Mouse (Mus musculus) MEL (cell line): Measurements from ENCODE around the gene Kcnc3. TPM values are rescaled to one million over a fixed set of nuclear protein-coding genes. Genes with fewer than 3 reads are reported as not detected.

Source experiments
- DNase-seq: peaks from one replicate; pipeline ENCODE4 v3.0.0; 2011; ENCODE audit warnings: low read depth, low spot score
- H3K27ac ChIP-seq: 2 replicates; pipeline ENCODE4 v1.5.1; 2012; ENCODE audit warnings: low read depth, mild to moderate bottlenecking, control low read depth, low read length, moderate library complexity; ENCODE audit not compliant: control insufficient read depth
- H3K27me3 ChIP-seq, 2 experiments: fragments of 150-350 bp in 1 of 2; sonication (generic) in 1 of 2; 2 replicates each; pipeline ENCODE4 v1.6.1; 2012; ENCODE audit warnings: low read length in 2 of 2, mild to moderate bottlenecking in 2 of 2, improper control_type of control experiment in 1 of 2, moderate library complexity in 1 of 2; ENCODE audit not compliant: insufficient read depth in 2 of 2, control insufficient read depth in 1 of 2
- H3K36me3 ChIP-seq, 2 experiments: 2 replicates each; pipeline ENCODE4 v1.6.1; 2012 to 2014; ENCODE audit warnings: low read length in 2 of 2, improper control_type of control experiment in 1 of 2, inconsistent platforms in 1 of 2, mild to moderate bottlenecking in 1 of 2; ENCODE audit not compliant: insufficient read depth in 2 of 2, control insufficient read depth in 1 of 2
- H3K4me1 ChIP-seq, 2 experiments: fragments of 150-350 bp in 1 of 2; sonication (generic) in 1 of 2; 2 replicates each; pipeline ENCODE4 v1.6.1; 2012; ENCODE audit warnings: low read length in 2 of 2, improper control_type of control experiment in 1 of 2, mild to moderate bottlenecking in 1 of 2; ENCODE audit not compliant: insufficient read depth in 2 of 2, control insufficient read depth in 1 of 2
- H3K4me3 ChIP-seq, 2 experiments: fragments of 150-350 bp in 1 of 2; sonication (generic) in 1 of 2; 2 replicates each; pipeline ENCODE4 v1.5.1; 2012; ENCODE audit warnings: low read depth in 2 of 2, low read length in 2 of 2, mild to moderate bottlenecking in 2 of 2, moderate library complexity in 2 of 2, control low read depth in 1 of 2, improper control_type of control experiment in 1 of 2; ENCODE audit not compliant: control insufficient read depth in 1 of 2, insufficient read depth in 1 of 2
- H3K79me2 ChIP-seq: 2 replicates; pipeline ENCODE4 v1.6.1; 2012; ENCODE audit warnings: mild to moderate bottlenecking, low read length, moderate library complexity; ENCODE audit not compliant: control insufficient read depth, poor library complexity, insufficient read depth
- H3K9ac ChIP-seq: 2 replicates; pipeline ENCODE4 v1.6.1; 2012; ENCODE audit warnings: low read depth, mild to moderate bottlenecking, control low read depth, low read length, moderate library complexity; ENCODE audit not compliant: control insufficient read depth, poor library complexity, severe bottlenecking
- H3K9me3 ChIP-seq: fragments of 150-350 bp; sonication (generic); replicated peaks from 2 replicates; pipeline ENCODE4 v1.6.1; 2012; ENCODE audit warnings: mild to moderate bottlenecking, low read length, improper control_type of control experiment, moderate library complexity; ENCODE audit not compliant: insufficient read depth
- BHLHE40 ChIP-seq: IDR thresholded peaks from 2 replicates; pipeline ENCODE4 v1.6.1; 2012; ENCODE audit warnings: low read depth, mild to moderate bottlenecking, inconsistent platforms, low read length, improper control_type of control experiment, borderline replicate concordance
- CHD2 ChIP-seq: IDR thresholded peaks from 2 replicates; pipeline ENCODE4 v1.6.1; 2011; ENCODE audit warnings: low read length, improper control_type of control experiment
- CTCF ChIP-seq, 3 experiments: IDR thresholded peaks in 2 of 3; conservative IDR thresholded peaks in 1 of 3; 2 replicates each; pipeline ENCODE4 v1.5.1; 2011 to 2012; ENCODE audit warnings: low read length in 3 of 3, low read depth in 2 of 3, mild to moderate bottlenecking in 2 of 3, improper control_type of control experiment in 1 of 3, inconsistent platforms in 1 of 3, mixed read lengths in 1 of 3, moderate library complexity in 1 of 3; ENCODE audit not compliant: control insufficient read depth in 1 of 3, insufficient read depth in 1 of 3, poor library complexity in 1 of 3, severe bottlenecking in 1 of 3
- ELF1 ChIP-seq: IDR thresholded peaks from 2 replicates; pipeline ENCODE4 v1.6.1; 2014; ENCODE audit warnings: low read depth, mild to moderate bottlenecking, inconsistent platforms, low read length, improper control_type of control experiment, moderate library complexity
- ETS1 ChIP-seq: IDR thresholded peaks from 2 replicates; pipeline ENCODE4 v1.6.1; 2012; ENCODE audit warnings: low read depth, mild to moderate bottlenecking, inconsistent platforms, low read length, improper control_type of control experiment, moderate library complexity
- GATA1 ChIP-seq: IDR thresholded peaks from 2 replicates; pipeline ENCODE4 v1.6.1; 2011; ENCODE audit warnings: low read depth, low read length, improper control_type of control experiment
- HCFC1 ChIP-seq: IDR thresholded peaks from 2 replicates; pipeline ENCODE4 v1.6.1; 2012; ENCODE audit warnings: low read depth, mild to moderate bottlenecking, inconsistent platforms, low read length, improper control_type of control experiment, moderate library complexity
- JUND ChIP-seq: IDR thresholded peaks from 2 replicates; pipeline ENCODE4 v1.6.1; 2011; ENCODE audit warnings: low read depth, mild to moderate bottlenecking, improper control_type of control experiment, low read length
- MAZ ChIP-seq: IDR thresholded peaks from 2 replicates; pipeline ENCODE4 v1.6.1; 2012; ENCODE audit warnings: low read depth, mild to moderate bottlenecking, inconsistent platforms, low read length, improper control_type of control experiment
- MEF2A ChIP-seq: IDR thresholded peaks from 2 replicates; pipeline ENCODE4 v1.6.1; 2014; ENCODE audit warnings: low read depth, mild to moderate bottlenecking, inconsistent platforms, low read length, improper control_type of control experiment; ENCODE audit not compliant: poor library complexity, insufficient replicate concordance, severe bottlenecking; ENCODE audit errors: extremely low read depth
- MXI1 ChIP-seq: IDR thresholded peaks from 2 replicates; pipeline ENCODE4 v1.6.1; 2011; ENCODE audit warnings: mild to moderate bottlenecking, low read depth, low read length, improper control_type of control experiment
- MYB ChIP-seq: IDR thresholded peaks from 2 replicates; pipeline ENCODE4 v1.6.1; 2011; ENCODE audit warnings: mild to moderate bottlenecking, low read depth, low read length, improper control_type of control experiment
- MYC ChIP-seq: IDR thresholded peaks from 2 replicates; pipeline ENCODE4 v1.6.1; 2011; ENCODE audit warnings: low read depth, mild to moderate bottlenecking, low read length, improper control_type of control experiment, moderate library complexity
- NELFE ChIP-seq: IDR thresholded peaks from 2 replicates; pipeline ENCODE4 v1.6.1; 2011; ENCODE audit warnings: low read depth, low read length, improper control_type of control experiment
- NRF1 ChIP-seq: IDR thresholded peaks from 2 replicates; pipeline ENCODE4 v1.6.1; 2014; ENCODE audit warnings: low read depth, mild to moderate bottlenecking, inconsistent platforms, low read length, improper control_type of control experiment, moderate library complexity; ENCODE audit not compliant: poor library complexity, insufficient read depth, severe bottlenecking
- POLR2A ChIP-seq, 2 experiments: IDR thresholded peaks; 2 replicates each; pipeline ENCODE4 v1.6.1; 2011 to 2012; ENCODE audit warnings: low read length in 2 of 2, mild to moderate bottlenecking in 2 of 2, control low read depth in 1 of 2, improper control_type of control experiment in 1 of 2, low read depth in 1 of 2, moderate library complexity in 1 of 2; ENCODE audit not compliant: control insufficient read depth in 1 of 2, insufficient read depth in 1 of 2, poor library complexity in 1 of 2
- POLR2AphosphoS2 ChIP-seq: IDR thresholded peaks from 2 replicates; pipeline ENCODE4 v1.6.1; 2011; ENCODE audit warnings: low read length, improper control_type of control experiment
- POLR2AphosphoS5 ChIP-seq: IDR thresholded peaks from 2 replicates; pipeline ENCODE4 v1.6.1; 2012; ENCODE audit warnings: low read depth, borderline replicate concordance, mild to moderate bottlenecking, inconsistent platforms, low read length, moderate library complexity, mixed read lengths
- RAD21 ChIP-seq: IDR thresholded peaks from 2 replicates; pipeline ENCODE4 v1.6.1; 2011; ENCODE audit warnings: mild to moderate bottlenecking, low read depth, low read length, improper control_type of control experiment
- RCOR1 ChIP-seq: IDR thresholded peaks from 2 replicates; pipeline ENCODE4 v1.6.1; 2012; ENCODE audit warnings: low read depth, mild to moderate bottlenecking, inconsistent platforms, low read length, improper control_type of control experiment
- SMC3 ChIP-seq: IDR thresholded peaks from 2 replicates; pipeline ENCODE4 v1.6.1; 2011; ENCODE audit warnings: low read depth, low read length, improper control_type of control experiment
- TAL1 ChIP-seq: IDR thresholded peaks from 2 replicates; pipeline ENCODE4 v1.6.1; 2012; ENCODE audit warnings: mild to moderate bottlenecking, inconsistent platforms, low read length, moderate library complexity, mixed read lengths
- TBP ChIP-seq: IDR thresholded peaks from 2 replicates; pipeline ENCODE4 v1.8.0; 2011; ENCODE audit warnings: low read depth, low read length, improper control_type of control experiment
- TCF12 ChIP-seq: IDR thresholded peaks from 2 replicates; pipeline ENCODE4 v1.6.1; 2014; ENCODE audit warnings: low read depth, mild to moderate bottlenecking, inconsistent platforms, low read length, improper control_type of control experiment, moderate library complexity
- USF1 ChIP-seq: IDR thresholded peaks from 2 replicates; pipeline ENCODE4 v1.6.1; 2014; ENCODE audit warnings: low read depth, mild to moderate bottlenecking, inconsistent platforms, low read length, improper control_type of control experiment, moderate library complexity
- USF2 ChIP-seq, 2 experiments: IDR thresholded peaks; 2 replicates each; pipeline ENCODE4 v1.6.1; 2011 to 2012; ENCODE audit warnings: improper control_type of control experiment in 2 of 2, low read length in 2 of 2, borderline replicate concordance in 1 of 2, inconsistent platforms in 1 of 2, low read depth in 1 of 2, mild to moderate bottlenecking in 1 of 2; ENCODE audit not compliant: insufficient read depth in 1 of 2
- ZC3H11A ChIP-seq: IDR thresholded peaks from 2 replicates; pipeline ENCODE4 v1.6.1; 2012; ENCODE audit warnings: low read depth, mild to moderate bottlenecking, inconsistent platforms, low read length, improper control_type of control experiment
- ZMIZ1 ChIP-seq: IDR thresholded peaks from 2 replicates; pipeline ENCODE4 v1.6.1; 2012; ENCODE audit warnings: low read depth, mild to moderate bottlenecking, inconsistent platforms, low read length, improper control_type of control experiment, moderate library complexity
- ZNF384 ChIP-seq: IDR thresholded peaks from 2 replicates; pipeline ENCODE4 v1.6.1; 2012; ENCODE audit warnings: low read depth, mild to moderate bottlenecking, inconsistent platforms, low read length, improper control_type of control experiment
- polyA plus RNA-seq, 2 experiments: library from polyadenylated mRNA; stranded (reverse) in 1 of 2; unstranded in 1 of 2; fragments of >175 nt in 1 of 2; fragments of >200 nt in 1 of 2; gene quantifications; 2 replicates each; pipeline versions ENCODE4 v1.2.1 to v1.2.4; 2012; ENCODE audit warnings: low replicate concordance in 2 of 2, low read depth in 1 of 2; ENCODE audit not compliant: insufficient read length in 2 of 2, insufficient read depth in 1 of 2, missing spikeins in 1 of 2
- total RNA-seq: library from RNA; depleted of rRNA; stranded (reverse); fragments of 300-350 nt; gene quantifications from 2 replicates; pipeline ENCODE4 v1.2.3, GENCODE M21; 2012; rRNA removed

Gene Kcnc3
- total RNA-seq (not detected in 2 replicates), polyA plus RNA-seq (not detected)

GRCm38 (mm10) chr7:44590402-44591347 lies at the start of gene Kcnc3:
Gene Kcnc3 (plus strand): TSS chr7:44590664.
- Histone ChIP-seq H3K79me2 (no peaks in the 10 kb centered on the region), H3K4me1 (no peaks in the 10 kb centered on the region), H3K27ac (no peak within 1 kb of the TSS)
- DNase-seq, result no peak
- no peak for TF ChIP-seq ZC3H11A
- TF ChIP-seq MYC, result no peak
- no peak for TF ChIP-seq RCOR1
- no peak for TF ChIP-seq HCFC1
- no peak for TF ChIP-seq USF2 (IDR thresholded peaks at IDR 0.05; ENCODE audit: borderline replicate concordance in 1 of 2, insufficient read depth in 1 of 2, low read depth in 1 of 2, low read length in 2 of 2)
- no peak for TF ChIP-seq POLR2AphosphoS2
- TF ChIP-seq MXI1, result no peak
- TF ChIP-seq TAL1, result no peak
- TF ChIP-seq GATA1, result no peak
- TF ChIP-seq RAD21, result no peak
- no peak for TF ChIP-seq BHLHE40
- no peak for TF ChIP-seq POLR2A (IDR thresholded peaks at IDR 0.05; ENCODE audit: control insufficient read depth in 1 of 2, insufficient read depth in 1 of 2, low read depth in 1 of 2, low read length in 2 of 2, poor library complexity in 1 of 2)
- no peak for TF ChIP-seq NELFE
- TF ChIP-seq CHD2, result no peak
- TF ChIP-seq TBP, result no peak
- no peak for TF ChIP-seq ZNF384
- no peak for TF ChIP-seq ETS1
- TF ChIP-seq ELF1, result no peak
- TF ChIP-seq USF1, result no peak
- TF ChIP-seq, all 39 proteins: peak for 0
- Histone ChIP-seq H3K4me3 (no peak within 1 kb of the TSS), H3K36me3 (no peaks in the 10 kb centered on the region), H3K27me3 (no peaks in the 10 kb centered on the region), H3K9me3 (no peaks in the 10 kb centered on the region), H3K9ac (no peak within 1 kb of the TSS)

- no peak for TF ChIP-seq NRF1
- no peak for TF ChIP-seq NELFE
- no peak for TF ChIP-seq MEF2A
- TF ChIP-seq USF1, result no peak
- TF ChIP-seq BHLHE40, result no peak
- TF ChIP-seq TCF12, result no peak
- TF ChIP-seq ZC3H11A, result no peak
- no peak for TF ChIP-seq ZMIZ1
- TF ChIP-seq RCOR1, result no peak
- TF ChIP-seq ELF1, result no peak
- TF ChIP-seq POLR2AphosphoS5, result no peak
- TF ChIP-seq SMC3, result no peak
- no peak for TF ChIP-seq JUND
- TF ChIP-seq CTCF (IDR thresholded peaks at IDR 0.05 in 2 of 3, conservative IDR thresholded peaks at IDR 0.05 in 1 of 3; ENCODE audit: control insufficient read depth in 1 of 3, insufficient read depth in 1 of 3, low read depth in 2 of 3, low read length in 3 of 3, poor library complexity in 1 of 3, severe bottlenecking in 1 of 3), result no peak
- TF ChIP-seq MAZ, result no peak
- TF ChIP-seq POLR2AphosphoS2, result no peak
- no peak for TF ChIP-seq ZNF384
- no peak for TF ChIP-seq TBP
- no peak for TF ChIP-seq MXI1
- TF ChIP-seq MYB, result no peak
- no peak overlapping the region for H3K4me3 ChIP-seq
- no peak overlapping the region for H3K9ac ChIP-seq
- peaks cover 0 to 4% of the 10 kb centered on the region in 2 experiments; a peak in 2 of 4 replicates for H3K4me1 ChIP-seq
- H3K36me3 ChIP-seq, result no peaks in the 10 kb centered on the region; a peak in 1 of 4 replicates
- no peak for DNase-seq
- no peaks in the 10 kb centered on the region for H3K9me3 ChIP-seq
- H3K27ac ChIP-seq, result no peak overlapping the region
- H3K79me2 ChIP-seq, result peaks cover 15% of the 10 kb centered on the region
- no peaks in the 10 kb centered on the region for H3K27me3 ChIP-seq
These were observed 47.9 kb upstream of the Kcnc3 start for GRCm38 (mm10) chr7:44542555-44542954.
